ENCODE assay signal across 29 mouse cellular contexts in genomic region chr3:153421918-153422290, GRCm38 (mm10).
A peak's percentile ranks its signal among the peaks of the same experiment; 100 is the strongest.
DNase-seq lines count a peak whose midpoint lies in the region; ATAC-seq and TF ChIP-seq lines count a peak whose summit lies in the region.
"Had no signal": no experiment of that assay in that cellular context is flagged by ENCODE, and none has a peak within 500 bp of the region (broad histone marks: within the 10 kb centered on the region; RNA-seq: fewer than 3 reads in every experiment).

No protein-coding gene starts in this region.

- H3K4me2 ChIP-seq in forebrain, postnatal 0 days (ENCODE audit: low read depth): no peak overlapping the region
- H3K4me2 ChIP-seq in forebrain, embryonic 13.5 days: no peak overlapping the region
- H3K4me2 ChIP-seq in neural tube, embryonic 13.5 days: peak overlapping the region; percentile 4; the same call in 1 of the 2 replicates
- H3K4me2 ChIP-seq: embryonic facial prominence, embryonic 15.5 days; forebrain, embryonic 12.5 days; heart, embryonic 12.5 days; limb, embryonic 12.5 days; liver, embryonic 15.5 days; lung, embryonic 14.5 days had no signal

- H3K9ac ChIP-seq in forebrain, postnatal 0 days: no peak overlapping the region
- no peak overlapping the region for H3K9ac ChIP-seq in forebrain, embryonic 13.5 days
- no peak overlapping the region for H3K9ac ChIP-seq in neural tube, embryonic 13.5 days
- H3K9ac ChIP-seq: embryonic facial prominence, embryonic 15.5 days; forebrain, embryonic 12.5 days; heart, embryonic 12.5 days; limb, embryonic 12.5 days; liver, embryonic 15.5 days; lung, embryonic 14.5 days had no signal

- no peaks in the 10 kb centered on the region for H3K36me3 ChIP-seq in forebrain, postnatal 0 days (ENCODE audit: insufficient read depth)
- no peaks in the 10 kb centered on the region for H3K36me3 ChIP-seq in forebrain, embryonic 13.5 days (ENCODE audit: poor library complexity, severe bottlenecking)
- no peaks in the 10 kb centered on the region for H3K36me3 ChIP-seq in neural tube, embryonic 13.5 days
- H3K36me3 ChIP-seq: embryonic facial prominence, embryonic 10.5 days; embryonic facial prominence, embryonic 15.5 days; forebrain, embryonic 12.5 days; heart, embryonic 12.5 days; limb, embryonic 12.5 days; liver, embryonic 15.5 days had no signal

- WGBS in forebrain, postnatal 0 days: 57% methylated on average over 7 of the region's 7 CpGs
- WGBS in forebrain, embryonic 13.5 days: 65% methylated on average over 7 of the region's 7 CpGs
- WGBS in neural tube, embryonic 13.5 days: 39% methylated on average over 7 of the region's 7 CpGs

- TF ChIP-seq CTCF in forebrain, postnatal 0 days (IDR thresholded peaks at IDR 0.05; ENCODE audit: low read depth): no peak
- TF ChIP-seq CTCF in layer of hippocampus, adult 2 months (conservative IDR thresholded peaks at IDR 0.05): no peak

- H3K4me1 ChIP-seq in forebrain, postnatal 0 days (ENCODE audit: insufficient read depth): peaks cover 7% of the 10 kb centered on the region; the same call in 1 of the 2 replicates
- peaks cover 13% of the 10 kb centered on the region for H3K4me1 ChIP-seq in forebrain, embryonic 13.5 days
- peaks cover 31% of the 10 kb centered on the region for H3K4me1 ChIP-seq in neural tube, embryonic 13.5 days (replicated peaks)
- H3K4me1 ChIP-seq: embryonic facial prominence, embryonic 15.5 days; heart, embryonic 12.5 days; limb, embryonic 12.5 days; liver, embryonic 15.5 days had no signal

- peak; percentile 40; the same call in 1 of the 2 replicates for ATAC-seq in forebrain, postnatal 0 days
- ATAC-seq in forebrain, embryonic 13.5 days: no peak
- no peak for ATAC-seq in neural tube, embryonic 13.5 days (ENCODE audit: low read depth)
- ATAC-seq: activated CD4-positive, CD25-positive, alpha-beta regulatory T cell, adult 4 months; intestine, postnatal 0 days had no signal

- H3K4me3 ChIP-seq in forebrain, postnatal 0 days (ENCODE audit: low read depth, low read length): no peak overlapping the region
- no peak overlapping the region for H3K4me3 ChIP-seq in forebrain, embryonic 13.5 days
- H3K4me3 ChIP-seq in layer of hippocampus, adult 2 months: no peak overlapping the region
- no peak overlapping the region for H3K4me3 ChIP-seq in neural tube, embryonic 13.5 days
- H3K4me3 ChIP-seq: embryonic facial prominence, embryonic 10.5 days; embryonic facial prominence, embryonic 15.5 days; forebrain, embryonic 12.5 days; gastrocnemius, adult 2 months; heart, adult 2 months; heart, embryonic 12.5 days; left cerebral cortex, adult 2 months; limb, embryonic 12.5 days; liver, embryonic 15.5 days; myocyte had no signal

- H3K9me3 ChIP-seq in forebrain, postnatal 0 days (ENCODE audit: low read length): no peaks in the 10 kb centered on the region
- no peaks in the 10 kb centered on the region for H3K9me3 ChIP-seq in forebrain, embryonic 13.5 days (replicated peaks)
- no peaks in the 10 kb centered on the region for H3K9me3 ChIP-seq in neural tube, embryonic 13.5 days
- H3K9me3 ChIP-seq: embryonic facial prominence, embryonic 10.5 days; embryonic facial prominence, embryonic 15.5 days; forebrain, embryonic 12.5 days; heart, embryonic 12.5 days; limb, embryonic 12.5 days; liver, embryonic 15.5 days had no signal

- peak overlapping the region; percentile 16; the same call in 1 of the 2 replicates for H3K27ac ChIP-seq in forebrain, postnatal 0 days (ENCODE audit: low read depth, low read length)
- H3K27ac ChIP-seq in forebrain, embryonic 13.5 days: no peak overlapping the region
- H3K27ac ChIP-seq in layer of hippocampus, adult 2 months: peak overlapping the region; percentile 62
- peak overlapping the region; percentile 50 for H3K27ac ChIP-seq in neural tube, embryonic 13.5 days (replicated peaks)
- H3K27ac ChIP-seq: embryonic facial prominence, embryonic 10.5 days; embryonic facial prominence, embryonic 15.5 days; forebrain, embryonic 12.5 days; gastrocnemius, adult 2 months; heart, adult 2 months; left cerebral cortex, adult 2 months; limb, embryonic 12.5 days; liver, embryonic 15.5 days had no signal

- DNase-seq in forebrain, postnatal 0 days: no peak
- DNase-seq in layer of hippocampus, adult 2 months (ENCODE audit: low spot score in 2 of 2): no peak
- no peak for DNase-seq in layer of hippocampus, postnatal 10 days (ENCODE audit: low spot score in 2 of 2)
- no peak for DNase-seq in neural tube, embryonic 10.5 days (ENCODE audit: extremely low spot score, low spot score)
- no peak for DNase-seq in spleen, postnatal 4 days (ENCODE audit: low spot score in 2 of 2)
- DNase-seq: adrenal gland, adult 2 months; adrenal gland, postnatal 36 days; cerebellum, adult 8-10 months; cerebellum, postnatal 25 days; gastrocnemius, adult 2 months; heart, adult 2 months; heart, postnatal 4 days; kidney, postnatal 14 days; lung, embryonic 14.5 days; lung, postnatal 14 days; right cerebral cortex, postnatal 4 days; thymus, postnatal 4 days had no signal

- H3K27me3 ChIP-seq in forebrain, postnatal 0 days (ENCODE audit: insufficient read depth, low read length): no peaks in the 10 kb centered on the region
- no peaks in the 10 kb centered on the region for H3K27me3 ChIP-seq in forebrain, embryonic 13.5 days
- H3K27me3 ChIP-seq in neural tube, embryonic 13.5 days: no peaks in the 10 kb centered on the region; the same call in 1 of the 2 replicates
- H3K27me3 ChIP-seq: embryonic facial prominence, embryonic 15.5 days; heart, embryonic 12.5 days; limb, embryonic 12.5 days; liver, embryonic 15.5 days had no signal
